In genomic region chr15:101140587-101140986, GRCm38 (mm10) we compare ENCODE assay signal across 10 mouse cellular contexts. TPM values are rescaled to one million over a fixed set of nuclear protein-coding genes. Genes with fewer than 3 reads are reported as not detected.
DNase-seq lines count a peak whose midpoint lies in the region; ATAC-seq and TF ChIP-seq lines count a peak whose summit lies in the region.
"Had no signal": no experiment of that assay in that cellular context is flagged by ENCODE, and none has a peak within 500 bp of the region (broad histone marks: within the 10 kb centered on the region; RNA-seq: fewer than 3 reads in every experiment).

No protein-coding gene starts in this region.

- peak overlapping the region; percentile 61 for H3K9ac ChIP-seq in heart, embryonic 13.5 days
- H3K9ac ChIP-seq in midbrain, embryonic 12.5 days (replicated peaks): no peak overlapping the region
- no peak overlapping the region for H3K9ac ChIP-seq in midbrain, embryonic 15.5 days
- H3K9ac ChIP-seq in hindbrain, embryonic 14.5 days: 0 out of 2 replicates have a peak overlapping the region, but pooled peaks have one; percentile 17
- peak overlapping the region; percentile 2 for H3K9ac ChIP-seq in stomach, postnatal 0 days (ENCODE audit: low read length)

- no peak for DNase-seq in heart, postnatal 25 days (ENCODE audit: low spot score)
- no peak for DNase-seq in hindbrain, embryonic 14.5 days (ENCODE audit: low spot score)
- DNase-seq in stomach, postnatal 0 days (ENCODE audit: low spot score): no peak
- no peak for DNase-seq in cerebellum, adult 11-12 months
- DNase-seq: cerebellum, adult 8-10 months; right cerebral cortex, postnatal 25 days had no signal

- TF ChIP-seq CTCF in stomach, postnatal 0 days (IDR thresholded peaks at IDR 0.05; ENCODE audit: low read depth): no peak

- H3K4me3 ChIP-seq in heart, embryonic 13.5 days: no peak overlapping the region; the same call in 1 of the 2 replicates
- H3K4me3 ChIP-seq in midbrain, embryonic 12.5 days: no peak overlapping the region
- no peak overlapping the region for H3K4me3 ChIP-seq in midbrain, embryonic 15.5 days
- no peak overlapping the region for H3K4me3 ChIP-seq in hindbrain, embryonic 14.5 days (replicated peaks; ENCODE audit: low read length)
- H3K4me3 ChIP-seq in stomach, postnatal 0 days (ENCODE audit: low read depth, low read length): no peak overlapping the region

- intact Hi-C loops in heart, postnatal 25 days (cut with DNase I): no loop called here

- peak overlapping the region; percentile 40 for H3K4me2 ChIP-seq in heart, embryonic 13.5 days
- no peak overlapping the region; the same call in 1 of the 2 replicates for H3K4me2 ChIP-seq in midbrain, embryonic 12.5 days (replicated peaks)
- H3K4me2 ChIP-seq in midbrain, embryonic 15.5 days: no peak overlapping the region
- no peak overlapping the region for H3K4me2 ChIP-seq in hindbrain, embryonic 14.5 days (replicated peaks)
- no peak overlapping the region; the same call in 1 of the 2 replicates for H3K4me2 ChIP-seq in stomach, postnatal 0 days (replicated peaks; ENCODE audit: low read depth)

- H3K27me3 ChIP-seq in heart, embryonic 13.5 days (replicated peaks): peaks cover 18% of the 10 kb centered on the region
- peaks cover 61% of the 10 kb centered on the region for H3K27me3 ChIP-seq in midbrain, embryonic 12.5 days
- no peaks in the 10 kb centered on the region for H3K27me3 ChIP-seq in midbrain, embryonic 15.5 days (replicated peaks)
- no peaks in the 10 kb centered on the region for H3K27me3 ChIP-seq in hindbrain, embryonic 14.5 days (ENCODE audit: control insufficient read depth, insufficient read depth, low read length)
- no peaks in the 10 kb centered on the region for H3K27me3 ChIP-seq in stomach, postnatal 0 days (ENCODE audit: control insufficient read depth, insufficient read depth, low read length)

- H3K36me3 ChIP-seq in heart, embryonic 13.5 days: peaks cover 7% of the 10 kb centered on the region
- no peaks in the 10 kb centered on the region for H3K36me3 ChIP-seq in midbrain, embryonic 12.5 days
- H3K36me3 ChIP-seq in midbrain, embryonic 15.5 days (replicated peaks): no peaks in the 10 kb centered on the region
- no peaks in the 10 kb centered on the region for H3K36me3 ChIP-seq in hindbrain, embryonic 14.5 days (replicated peaks; ENCODE audit: control insufficient read depth, insufficient read depth)
- peaks cover 10% of the 10 kb centered on the region for H3K36me3 ChIP-seq in stomach, postnatal 0 days (ENCODE audit: control insufficient read depth, insufficient read depth, low read length)

- 0 out of 2 replicates have a peak overlapping the region, but pooled peaks have one; percentile 48 for H3K27ac ChIP-seq in heart, embryonic 13.5 days (replicated peaks)
- no peak overlapping the region for H3K27ac ChIP-seq in midbrain, embryonic 12.5 days (replicated peaks)
- H3K27ac ChIP-seq in midbrain, embryonic 15.5 days: no peak overlapping the region
- H3K27ac ChIP-seq in hindbrain, embryonic 14.5 days: no peak overlapping the region
- H3K27ac ChIP-seq in stomach, postnatal 0 days (replicated peaks): peak overlapping the region; percentile 75

- H3K4me1 ChIP-seq in heart, embryonic 13.5 days: peaks cover 69% of the 10 kb centered on the region
- peaks cover 41% of the 10 kb centered on the region for H3K4me1 ChIP-seq in midbrain, embryonic 12.5 days
- peaks cover 18% of the 10 kb centered on the region for H3K4me1 ChIP-seq in midbrain, embryonic 15.5 days
- peaks cover 28% of the 10 kb centered on the region for H3K4me1 ChIP-seq in hindbrain, embryonic 14.5 days (replicated peaks; ENCODE audit: control insufficient read depth, insufficient read depth, low read length)
- H3K4me1 ChIP-seq in stomach, postnatal 0 days (replicated peaks; ENCODE audit: control insufficient read depth, insufficient read depth): peaks cover 20% of the 10 kb centered on the region; the same call in 1 of the 2 replicates

- no peak for TF ChIP-seq EP300 in stomach, postnatal 0 days (optimal IDR thresholded peaks at IDR 0.05)

- ATAC-seq in heart, embryonic 13.5 days (ENCODE audit: extremely low read depth, insufficient number of reproducible peaks, low FRiP score, low TSS enrichment): no peak
- ATAC-seq in midbrain, embryonic 12.5 days (ENCODE audit: low FRiP score, low read depth): 0 out of 2 replicates have a peak, but pooled peaks have one; percentile 1
- no peak for ATAC-seq in midbrain, embryonic 15.5 days (replicated peaks)
- no peak for ATAC-seq in hindbrain, embryonic 14.5 days (ENCODE audit: low FRiP score)
- ATAC-seq in stomach, postnatal 0 days (ENCODE audit: low FRiP score, low TSS enrichment): no peak

- no peaks in the 10 kb centered on the region for H3K9me3 ChIP-seq in heart, embryonic 13.5 days
- H3K9me3 ChIP-seq in midbrain, embryonic 12.5 days: no peaks in the 10 kb centered on the region
- H3K9me3 ChIP-seq in midbrain, embryonic 15.5 days: no peaks in the 10 kb centered on the region
- H3K9me3 ChIP-seq in hindbrain, embryonic 14.5 days (ENCODE audit: control insufficient read depth, low read length): no peaks in the 10 kb centered on the region
- H3K9me3 ChIP-seq in stomach, postnatal 0 days (ENCODE audit: control insufficient read depth, low read length): no peaks in the 10 kb centered on the region

- 22% methylated on average over 6 of the region's 6 CpGs for WGBS in heart, embryonic 13.5 days
- 61% methylated on average over 6 of the region's 6 CpGs for WGBS in midbrain, embryonic 12.5 days
- 63% methylated on average over 6 of the region's 6 CpGs for WGBS in midbrain, embryonic 15.5 days
- 65% methylated on average over 6 of the region's 6 CpGs for WGBS in hindbrain, embryonic 14.5 days
- WGBS in stomach, postnatal 0 days: 43% methylated on average over 6 of the region's 6 CpGs

RNA-seq across cellular contexts. Expression of gene Acvrl1, which starts 12.3 kb away (rescaled TPM):
- 7.0 and 7.4 TPM in 2 replicates for polyA plus RNA-seq in heart, embryonic 13.5 days (2015; fragmentation: Nextera tagmentation; extraction: Ambion mirVana)
- total RNA-seq in heart, postnatal 25 days (2021): 10 to 100 TPM; 23.2 to 31.5 TPM
- polyA plus RNA-seq in midbrain, embryonic 12.5 days (2016; fragmentation: Nextera tagmentation; extraction: Ambion mirVana): 8.0 and 10.7 TPM in 2 replicates
- polyA plus RNA-seq in midbrain, embryonic 15.5 days (2015; fragmentation: Nextera tagmentation; extraction: Ambion mirVana): 8.6 and 8.7 TPM in 2 replicates
- polyA plus RNA-seq in hindbrain, embryonic 14.5 days (2014; fragmentation: Nextera tagmentation; extraction: Ambion mirVana): 5.7 and 6.2 TPM in 2 replicates
- polyA plus RNA-seq in stomach, postnatal 0 days (2015; fragmentation: Nextera tagmentation; extraction: Ambion mirVana): 13.5 and 15.2 TPM in 2 replicates

RNA-seq across cellular contexts. Expression of gene Ankrd33, which starts 25.0 kb away (rescaled TPM):
- not detected in 2 replicates for polyA plus RNA-seq in heart, embryonic 13.5 days (2015; fragmentation: Nextera tagmentation; extraction: Ambion mirVana)
- total RNA-seq in heart, postnatal 25 days (2021): not detected
- polyA plus RNA-seq in midbrain, embryonic 12.5 days (2016; fragmentation: Nextera tagmentation; extraction: Ambion mirVana): not detected in 2 replicates
- polyA plus RNA-seq in midbrain, embryonic 15.5 days (2015; fragmentation: Nextera tagmentation; extraction: Ambion mirVana): not detected in 2 replicates
- polyA plus RNA-seq in hindbrain, embryonic 14.5 days (2014; fragmentation: Nextera tagmentation; extraction: Ambion mirVana): not detected in 2 replicates
- polyA plus RNA-seq in stomach, postnatal 0 days (2015; fragmentation: Nextera tagmentation; extraction: Ambion mirVana): not detected in 2 replicates
- total RNA-seq: ES-E14 had no signal

RNA-seq across cellular contexts. Expression of gene Acvr1b, which starts 33.3 kb away (rescaled TPM):
- 5.4 and 6.0 TPM in 2 replicates for polyA plus RNA-seq in heart, embryonic 13.5 days (2015; fragmentation: Nextera tagmentation; extraction: Ambion mirVana)
- 10 to 100 TPM; 11.7 to 14.5 TPM for total RNA-seq in heart, postnatal 25 days (2021)
- polyA plus RNA-seq in midbrain, embryonic 12.5 days (2016; fragmentation: Nextera tagmentation; extraction: Ambion mirVana): 12.6 and 14.8 TPM in 2 replicates
- polyA plus RNA-seq in midbrain, embryonic 15.5 days (2015; fragmentation: Nextera tagmentation; extraction: Ambion mirVana): 23.3 and 24.9 TPM in 2 replicates
- 30.0 and 35.7 TPM in 2 replicates for polyA plus RNA-seq in hindbrain, embryonic 14.5 days (2014; fragmentation: Nextera tagmentation; extraction: Ambion mirVana)
- 6.9 and 8.1 TPM in 2 replicates for polyA plus RNA-seq in stomach, postnatal 0 days (2015; fragmentation: Nextera tagmentation; extraction: Ambion mirVana)

Comparison
In these comparisons a context has a peak if more than half of its experiments do, and no peak if none do; other contexts are left out.
1. H3K27ac ChIP-seq: peak in heart, embryonic 13.5 days (single experiment) and stomach, postnatal 0 days (single experiment); none in midbrain, embryonic 12.5 days (single experiment), midbrain, embryonic 15.5 days (single experiment) and hindbrain, embryonic 14.5 days (single experiment).
2. H3K9ac ChIP-seq: peak in heart, embryonic 13.5 days (single experiment), hindbrain, embryonic 14.5 days (single experiment) and stomach, postnatal 0 days (single experiment); none in midbrain, embryonic 12.5 days (single experiment) and midbrain, embryonic 15.5 days (single experiment).